In the genomic region with DNA sequence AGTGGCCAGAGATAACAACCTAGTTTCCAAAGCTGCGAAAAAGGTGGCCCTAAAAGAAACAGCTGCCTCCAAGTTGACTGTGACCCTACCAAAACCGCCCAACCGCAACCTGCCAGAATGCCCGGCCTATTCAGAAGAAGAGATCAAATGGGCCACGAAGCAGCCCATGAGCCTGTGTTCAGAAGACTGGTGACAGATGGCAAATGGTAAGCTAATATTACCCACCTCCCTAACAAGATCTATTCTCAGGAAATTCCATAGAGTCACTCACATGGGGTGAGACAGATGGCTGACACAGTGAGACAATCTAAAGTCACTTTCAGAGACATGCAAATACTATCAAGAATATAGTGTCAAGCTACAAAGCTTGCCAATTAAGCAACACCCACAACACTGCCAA, we compare ENCODE assay signal across 19 mouse cellular contexts. TPM values are rescaled to one million over a fixed set of nuclear protein-coding genes. Genes with fewer than 3 reads are reported as not detected.
DNase-seq lines count a peak whose midpoint lies in the region; ATAC-seq lines count a peak whose summit lies in the region.
"Had no signal": no experiment of that assay in that cellular context is flagged by ENCODE, and none has a peak within 500 bp of the region (broad histone marks: within the 10 kb centered on the region; RNA-seq: fewer than 3 reads in every experiment).

No protein-coding gene starts in this region.

- no peak overlapping the region for H3K4me2 ChIP-seq in kidney, embryonic 16.5 days (replicated peaks; ENCODE audit: low read depth, low read length)
- H3K4me2 ChIP-seq in hindbrain, embryonic 14.5 days (replicated peaks): no peak overlapping the region
- H3K4me2 ChIP-seq: embryonic facial prominence, embryonic 15.5 days; heart, embryonic 12.5 days; liver, embryonic 15.5 days had no signal

- DNase-seq in cerebellum, postnatal 25 days: peak; percentile 5 to 8
- no peak for DNase-seq in cerebellum, adult 11 months
- no peak for DNase-seq in kidney, postnatal 25 days
- peak; percentile 10 for DNase-seq in brain, adult 2 months (ENCODE audit: low read depth, low spot score)
- DNase-seq in hindbrain, embryonic 14.5 days (ENCODE audit: low spot score): peak; percentile 27
- DNase-seq in thymus, postnatal 10 days (ENCODE audit: low spot score in 2 of 2): no peak
- DNase-seq in spleen, adult 12 weeks (ENCODE audit: low spot score): no peak
- DNase-seq: adrenal gland, adult 2 months; cerebellum, adult 18-20 months; kidney, adult 9 months; thymus, adult 2 months had no signal

- H3K9ac ChIP-seq in kidney, embryonic 16.5 days (replicated peaks; ENCODE audit: low read length): no peak overlapping the region
- no peak overlapping the region for H3K9ac ChIP-seq in hindbrain, embryonic 14.5 days
- H3K9ac ChIP-seq: embryonic facial prominence, embryonic 15.5 days; heart, embryonic 12.5 days; liver, embryonic 15.5 days had no signal

- H3K36me3 ChIP-seq in kidney, embryonic 16.5 days (ENCODE audit: insufficient read depth, low read length): no peaks in the 10 kb centered on the region
- no peaks in the 10 kb centered on the region for H3K36me3 ChIP-seq in hindbrain, embryonic 14.5 days (replicated peaks; ENCODE audit: control insufficient read depth, insufficient read depth)
- H3K36me3 ChIP-seq: embryonic facial prominence, embryonic 15.5 days; forebrain, embryonic 10.5 days; heart, embryonic 12.5 days; liver, embryonic 15.5 days had no signal

- H3K9me3 ChIP-seq in kidney, embryonic 16.5 days (ENCODE audit: low read length): no peaks in the 10 kb centered on the region
- H3K9me3 ChIP-seq in hindbrain, embryonic 14.5 days (ENCODE audit: control insufficient read depth, low read length): no peaks in the 10 kb centered on the region
- H3K9me3 ChIP-seq: embryonic facial prominence, embryonic 15.5 days; forebrain, embryonic 10.5 days; heart, embryonic 12.5 days; liver, embryonic 15.5 days had no signal

- peak overlapping the region; percentile 2; the same call in 1 of the 2 replicates for H3K27ac ChIP-seq in kidney, embryonic 16.5 days (ENCODE audit: low read length)
- H3K27ac ChIP-seq in hindbrain, embryonic 14.5 days: no peak overlapping the region
- H3K27ac ChIP-seq: embryonic facial prominence, embryonic 15.5 days; forebrain, embryonic 10.5 days; liver, embryonic 15.5 days had no signal

- no peaks in the 10 kb centered on the region for H3K27me3 ChIP-seq in kidney, embryonic 16.5 days (ENCODE audit: insufficient read depth, low read length)
- no peaks in the 10 kb centered on the region for H3K27me3 ChIP-seq in hindbrain, embryonic 14.5 days (ENCODE audit: control insufficient read depth, insufficient read depth, low read length)
- H3K27me3 ChIP-seq: CH12.LX; embryonic facial prominence, embryonic 15.5 days; heart, embryonic 12.5 days; liver, embryonic 15.5 days had no signal

- no peak overlapping the region for H3K4me3 ChIP-seq in kidney, embryonic 16.5 days (ENCODE audit: low read length)
- H3K4me3 ChIP-seq in hindbrain, embryonic 14.5 days (replicated peaks; ENCODE audit: low read length): no peak overlapping the region
- H3K4me3 ChIP-seq: embryonic facial prominence, embryonic 15.5 days; forebrain, embryonic 10.5 days; heart, embryonic 12.5 days; liver, embryonic 15.5 days had no signal

- 35% methylated on average over 5 of the region's 5 CpGs for WGBS in kidney, embryonic 16.5 days
- 54% methylated on average over 5 of the region's 5 CpGs for WGBS in hindbrain, embryonic 14.5 days

- peak; percentile 78 for ATAC-seq in kidney, embryonic 16.5 days (ENCODE audit: low FRiP score, low TSS enrichment)
- peak; percentile 62; the same call in 1 of the 2 replicates for ATAC-seq in hindbrain, embryonic 14.5 days (ENCODE audit: low FRiP score)
- ATAC-seq: lung, postnatal 0 days had no signal

- H3K4me1 ChIP-seq in kidney, embryonic 16.5 days (ENCODE audit: insufficient read depth, low read length): no peaks in the 10 kb centered on the region
- no peaks in the 10 kb centered on the region for H3K4me1 ChIP-seq in hindbrain, embryonic 14.5 days (replicated peaks; ENCODE audit: control insufficient read depth, insufficient read depth, low read length)
- H3K4me1 ChIP-seq: embryonic facial prominence, embryonic 15.5 days; forebrain, embryonic 10.5 days; liver, embryonic 15.5 days had no signal

RNA-seq across cellular contexts. Expression of a gene that starts 12.8 kb away (rescaled TPM):
- not detected in 2 replicates for polyA plus RNA-seq in kidney, embryonic 16.5 days (2015; fragmentation: Nextera tagmentation; extraction: Ambion mirVana)
- not detected in 2 replicates for polyA plus RNA-seq in hindbrain, embryonic 14.5 days (2014; fragmentation: Nextera tagmentation; extraction: Ambion mirVana)
- polyA plus RNA-seq: adrenal gland, adult 2 months; embryonic facial prominence, embryonic 15.5 days; forebrain, embryonic 10.5 days; heart, embryonic 12.5 days; limb, embryonic 14.5 days; liver, embryonic 15.5 days; lung, postnatal 0 days; thymus, adult 2 months had no signal

RNA-seq across cellular contexts. Expression of a gene that starts 13.7 kb away (rescaled TPM):
- polyA plus RNA-seq in kidney, embryonic 16.5 days (2015; fragmentation: Nextera tagmentation; extraction: Ambion mirVana): not detected in 2 replicates
- not detected in 2 replicates for polyA plus RNA-seq in hindbrain, embryonic 14.5 days (2014; fragmentation: Nextera tagmentation; extraction: Ambion mirVana)
- polyA plus RNA-seq: adrenal gland, adult 2 months; embryonic facial prominence, embryonic 15.5 days; forebrain, embryonic 10.5 days; heart, embryonic 12.5 days; limb, embryonic 14.5 days; liver, embryonic 15.5 days; lung, postnatal 0 days had no signal

Comparison
In these comparisons a context has a peak if more than half of its experiments do, and no peak if none do; other contexts are left out.
1. DNase-seq: peak in cerebellum, postnatal 25 days (2 of 2), brain, adult 2 months (single experiment) and hindbrain, embryonic 14.5 days (single experiment); none in cerebellum, adult 11 months (single experiment), kidney, postnatal 25 days (0 of 2), thymus, postnatal 10 days (0 of 2) and spleen, adult 12 weeks (single experiment).